Mouse (Mus musculus): ENCODE results near the gene Calr.

GRCm38 (mm10) chr8:84871376-84872308, 24.9 kb upstream of the Calr start, which contains the start of gene Syce2:
- TF ChIP-seq CTCF (IDR thresholded peaks at IDR 0.05; ENCODE audit: borderline replicate concordance, insufficient read depth, low read depth, low read length) (no peak), POLR2A (IDR thresholded peaks at IDR 0.05; ENCODE audit: borderline replicate concordance, insufficient read depth, low read length) (no peak)

Measured in cerebellum, adult 2 months (tissue).